Mouse (Mus musculus) large intestine, adult 2 months (tissue): ENCODE results near the gene Rtn1. TPM values are rescaled to one million over a fixed set of nuclear protein-coding genes. Genes with fewer than 3 reads are reported as not detected.

Source experiments
- DNase-seq: peaks from one replicate; pipeline ENCODE4 v3.0.0-alpha.2; 2012; ENCODE audit warnings: low read depth, low spot score
- WGBS: fragments of 180-500 bp; shearing (Covaris S2); methylation state at CpG from one replicate; pipeline ENCODE4 v1.1.7; 2018; 5-methylcytosine and 5-hydroxymethylcytosine counted together
- polyA plus RNA-seq: library from polyadenylated mRNA; depleted of rRNA; stranded (reverse); fragments of >200 nt; gene quantifications from 2 replicates; pipeline ENCODE4 v1.2.3, GENCODE M21; 2012

Rtn1 gene
- polyA plus RNA-seq, 1 experiment: 9.0 TPM

DNA sequence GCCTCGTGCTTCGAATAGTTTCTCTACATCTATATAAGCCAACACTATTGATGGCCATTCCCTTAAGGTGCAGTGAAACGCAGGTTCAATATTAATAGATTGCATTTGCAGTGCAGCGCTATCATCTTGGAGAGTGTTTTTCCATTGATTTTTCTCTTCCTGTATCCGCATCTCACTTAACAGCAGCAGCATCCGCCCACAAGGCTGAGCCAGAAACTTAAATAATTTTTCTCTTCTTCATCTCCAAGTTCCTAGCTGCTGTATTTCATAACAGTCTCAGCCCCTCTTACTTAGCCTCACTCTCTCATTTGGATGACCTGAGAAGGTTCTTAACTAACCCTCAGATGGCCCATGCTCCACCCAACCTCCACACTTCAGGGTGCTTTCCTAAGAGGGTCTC, 20.7 kb downstream of the Rtn1 start:
- WGBS: 91% methylated on average over 6 of the region's 6 CpGs
- DNase-seq: no peak

DNA sequence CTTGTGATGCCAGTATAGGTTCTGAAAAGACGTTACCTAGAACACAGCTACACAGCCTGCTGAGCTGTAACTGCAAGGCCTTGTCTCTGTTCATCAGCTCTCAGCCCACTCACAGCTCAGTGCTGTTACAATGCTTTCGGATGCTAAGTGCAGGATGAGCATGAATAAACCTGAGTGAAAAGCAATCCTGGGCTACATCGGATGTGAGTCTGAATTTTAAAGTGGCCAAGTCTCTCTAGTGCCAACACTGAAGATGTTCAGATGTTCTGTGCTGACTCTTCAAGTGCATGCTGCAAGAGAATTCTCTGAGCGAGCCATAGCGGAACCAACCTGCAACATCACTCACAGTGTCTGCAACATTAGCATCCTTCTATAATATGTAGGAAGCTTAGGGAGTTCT, 32.5 kb downstream of the Rtn1 start:
- 89% methylated on average over 5 of the region's 5 CpGs for WGBS

DNA sequence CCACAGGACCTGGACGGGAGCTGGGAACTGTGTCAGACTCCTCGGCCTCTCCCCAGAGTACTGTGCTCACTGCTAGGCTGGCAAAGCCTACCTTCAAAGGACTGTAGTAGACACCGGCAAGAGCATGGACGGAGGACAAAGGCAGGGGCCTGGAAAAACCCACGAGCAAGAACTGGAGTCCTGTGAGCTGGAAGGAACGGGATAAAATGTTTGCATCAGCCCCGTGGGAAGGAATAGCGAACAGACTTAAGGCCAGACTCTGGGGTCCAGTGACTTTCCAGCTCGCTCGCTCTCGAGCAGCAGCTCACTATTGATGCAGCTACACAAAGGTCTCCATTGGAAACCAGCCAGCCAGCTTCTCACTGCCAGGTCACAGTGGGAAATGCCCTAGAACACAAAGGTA, 34.0 kb downstream of the Rtn1 start:
- 76% methylated on average over 11 of the region's 11 CpGs for WGBS
- DNase-seq: no peak

More for the DNA sequence above, 32.5 kb downstream of the Rtn1 start:
- no peak for DNase-seq

DNA sequence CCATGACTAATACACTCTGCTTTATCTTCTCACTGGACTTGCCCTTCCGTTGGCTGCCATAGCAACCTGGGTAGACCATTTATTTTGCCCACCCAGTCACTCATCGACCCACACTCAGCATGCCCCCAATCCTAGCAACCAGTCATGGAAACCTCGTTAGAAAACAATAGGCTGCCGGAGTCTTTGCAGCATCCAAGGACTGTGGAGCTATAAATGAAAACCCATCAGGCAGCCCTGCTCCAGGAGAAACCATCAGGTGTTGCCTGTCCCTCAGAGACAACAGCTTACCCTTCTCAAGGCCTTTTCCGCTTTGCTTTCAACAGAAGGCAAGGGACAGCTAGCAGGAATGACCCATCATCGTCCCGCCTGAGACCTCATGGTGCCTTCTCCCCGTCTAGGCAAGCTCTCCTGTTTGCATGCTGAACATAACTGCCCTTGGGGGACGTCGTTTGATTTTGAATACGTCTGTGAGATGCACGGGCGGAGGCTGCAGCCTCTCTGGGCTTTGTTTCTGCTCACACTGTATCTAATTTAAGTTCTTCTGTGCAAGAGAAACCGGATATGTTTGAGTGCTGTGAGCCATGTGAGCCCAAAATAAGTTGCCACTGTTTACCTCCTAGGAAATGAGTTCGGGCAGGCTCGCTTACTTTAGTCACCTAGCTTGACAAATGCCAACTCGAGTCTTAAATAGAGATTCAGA, 34.8 kb downstream of the Rtn1 start:
- WGBS: 61% methylated on average over 17 of the region's 17 CpGs

DNA sequence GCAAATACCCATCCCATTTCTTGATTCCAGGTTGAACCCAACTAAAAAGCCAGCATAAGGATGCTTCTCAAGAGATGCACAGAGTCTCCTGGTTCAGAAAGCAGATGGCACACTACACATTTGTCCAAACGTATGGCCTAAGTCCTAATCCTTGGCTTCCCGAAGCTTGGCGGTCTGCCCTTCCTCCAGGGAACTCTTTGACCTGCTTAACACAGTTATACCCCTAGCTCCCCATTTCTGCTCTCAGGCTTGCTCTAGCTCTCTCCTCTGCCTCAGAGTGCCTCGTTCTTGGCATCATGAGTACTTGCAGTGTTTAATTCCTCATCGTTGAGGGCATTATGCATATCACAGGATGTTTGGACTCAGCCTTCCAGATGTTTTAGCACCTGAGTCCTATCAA, 38.8 kb downstream of the Rtn1 start:
- WGBS: 70% methylated on average over 5 of the region's 5 CpGs

More for the DNA sequence above, 34.8 kb downstream of the Rtn1 start:
- no peak for DNase-seq

DNA sequence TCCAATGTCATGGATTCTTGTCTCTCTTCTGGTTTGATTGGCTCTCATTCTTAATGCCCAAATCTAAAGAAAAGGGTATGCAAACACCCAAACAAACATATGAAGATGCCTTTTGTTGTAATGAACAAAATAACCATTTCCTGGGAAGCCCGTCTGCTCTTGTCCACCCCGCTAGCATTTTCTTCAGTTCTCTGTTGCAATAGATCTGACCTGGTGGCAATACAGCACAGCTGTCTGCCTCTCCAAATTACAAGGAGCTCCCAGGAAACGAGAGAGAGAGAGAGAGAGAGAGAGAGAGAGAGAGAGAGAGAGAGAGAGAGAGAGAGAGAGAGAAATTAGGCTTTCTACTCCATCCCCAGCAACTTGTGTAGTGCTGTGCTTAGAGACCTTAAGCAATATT, 42.1 kb downstream of the Rtn1 start:
- no peak for DNase-seq
- 63% methylated on average over 3 of the region's 3 CpGs for WGBS

More for the DNA sequence above, 38.8 kb downstream of the Rtn1 start:
- DNase-seq: no peak

DNA sequence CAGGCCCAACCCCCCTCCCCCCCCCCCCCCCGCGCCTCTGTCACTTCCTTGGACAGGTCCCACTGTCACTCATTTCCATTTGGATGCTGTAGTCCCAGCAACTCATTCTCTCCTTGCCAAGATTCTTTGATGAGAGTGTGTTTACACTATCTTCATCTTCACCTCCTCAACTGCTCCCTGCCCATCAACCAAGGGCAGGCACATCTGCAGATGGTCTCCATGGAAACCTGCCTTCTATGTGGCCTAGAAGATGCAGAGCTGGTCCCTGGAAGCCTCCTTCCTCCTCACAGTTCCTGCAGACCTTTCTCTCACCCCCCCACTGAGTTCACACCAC, 42.8 kb downstream of the Rtn1 start:
- no peak for DNase-seq
- 73% methylated on average over 2 of the region's 2 CpGs for WGBS

DNA sequence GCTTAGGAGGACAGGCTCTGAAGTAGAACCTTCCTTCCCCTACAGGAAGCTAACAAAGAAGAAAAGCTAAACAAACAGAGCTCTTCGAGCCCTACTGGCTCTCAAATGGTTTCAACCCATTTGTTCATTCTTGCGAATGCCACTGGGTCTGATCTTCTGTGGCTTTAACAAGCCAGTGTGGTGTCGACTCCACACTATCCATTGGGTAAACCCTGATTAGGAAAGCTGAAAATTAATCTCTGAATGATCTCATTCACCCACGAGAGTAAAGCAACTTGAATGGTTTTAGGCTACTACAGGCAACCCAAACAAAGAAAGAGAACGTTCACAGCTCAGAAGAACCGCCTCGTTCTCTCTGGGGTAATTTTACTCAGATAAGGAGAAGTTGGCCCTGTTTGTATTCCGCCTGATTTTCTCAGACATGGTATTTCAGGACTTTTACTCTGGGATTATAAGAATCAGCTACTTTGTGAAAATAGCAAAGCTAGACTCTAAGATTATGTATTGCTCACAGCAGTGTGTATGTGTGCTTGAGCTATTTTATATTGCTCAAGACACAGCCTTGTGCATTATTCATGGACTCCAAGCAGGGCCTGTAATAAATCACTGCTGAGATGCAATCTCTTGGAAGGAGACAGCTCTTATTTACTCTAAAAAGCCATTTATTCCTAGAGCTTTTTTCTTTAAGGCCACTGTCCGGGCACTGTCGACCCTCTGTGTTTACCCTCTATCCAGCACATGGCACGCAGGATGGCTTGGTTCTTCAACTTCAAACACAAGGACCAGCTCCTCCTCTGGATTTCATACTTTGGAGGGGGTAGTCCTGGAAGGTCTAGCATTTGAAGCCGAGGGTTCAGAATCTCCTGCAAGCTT, 43.4 kb downstream of the Rtn1 start:
- WGBS: 75% methylated on average over 12 of the region's 12 CpGs
- no peak for DNase-seq

DNA sequence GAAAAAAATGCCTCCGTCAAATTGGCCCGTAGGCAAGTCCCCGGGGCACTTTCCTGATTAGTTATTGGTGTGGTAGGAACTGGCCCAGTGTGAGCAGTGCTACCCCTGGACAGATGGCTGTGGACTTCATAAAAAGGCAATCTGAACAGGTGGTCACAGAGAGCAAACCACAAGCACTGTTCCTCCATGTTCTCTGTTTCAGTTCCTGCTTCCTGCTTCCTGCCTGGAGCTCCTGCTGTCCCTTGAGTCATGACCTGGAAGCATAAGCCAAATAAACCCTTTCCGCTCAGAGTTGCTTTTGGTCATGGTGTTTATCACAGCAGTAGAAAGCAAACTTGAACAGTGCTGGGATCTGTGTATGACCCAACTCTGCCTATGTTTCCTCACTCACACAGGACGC, 44.3 kb downstream of the Rtn1 start:
- 87% methylated on average over 5 of the region's 5 CpGs for WGBS
- no peak for DNase-seq

DNA sequence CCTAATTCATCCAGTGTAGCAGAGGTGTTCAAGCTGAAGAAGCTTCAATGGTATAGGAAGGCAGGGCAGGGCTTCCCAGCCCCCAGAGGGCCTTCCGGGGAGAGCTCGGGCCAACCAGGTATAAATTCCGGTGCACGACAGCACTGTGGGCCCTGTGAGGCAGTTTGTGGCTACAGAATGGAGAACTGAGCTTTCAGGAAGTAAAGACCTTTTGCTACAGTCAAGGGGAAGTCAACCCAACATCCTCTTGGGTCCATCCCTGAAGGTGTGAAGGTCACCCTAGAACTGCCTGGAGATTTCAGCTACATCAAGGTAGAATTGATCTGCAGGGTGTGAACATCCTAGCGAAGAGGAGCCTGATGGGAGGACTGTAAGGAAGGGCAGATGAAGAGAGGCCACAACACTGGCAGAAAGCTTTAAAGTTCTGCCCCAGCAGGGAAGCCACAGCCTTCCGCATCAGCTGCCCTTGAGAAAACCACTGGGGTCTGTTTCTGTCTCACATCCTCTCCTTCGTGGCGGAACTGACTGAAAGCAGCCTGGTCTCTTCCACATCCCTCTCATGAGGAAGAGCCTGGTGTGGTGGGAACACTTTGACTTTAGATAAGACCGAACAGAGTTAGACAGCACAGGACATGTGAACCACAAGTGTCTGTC, 47.0 kb downstream of the Rtn1 start:
- no peak for DNase-seq
- WGBS: 76% methylated on average over 9 of the region's 9 CpGs

DNA sequence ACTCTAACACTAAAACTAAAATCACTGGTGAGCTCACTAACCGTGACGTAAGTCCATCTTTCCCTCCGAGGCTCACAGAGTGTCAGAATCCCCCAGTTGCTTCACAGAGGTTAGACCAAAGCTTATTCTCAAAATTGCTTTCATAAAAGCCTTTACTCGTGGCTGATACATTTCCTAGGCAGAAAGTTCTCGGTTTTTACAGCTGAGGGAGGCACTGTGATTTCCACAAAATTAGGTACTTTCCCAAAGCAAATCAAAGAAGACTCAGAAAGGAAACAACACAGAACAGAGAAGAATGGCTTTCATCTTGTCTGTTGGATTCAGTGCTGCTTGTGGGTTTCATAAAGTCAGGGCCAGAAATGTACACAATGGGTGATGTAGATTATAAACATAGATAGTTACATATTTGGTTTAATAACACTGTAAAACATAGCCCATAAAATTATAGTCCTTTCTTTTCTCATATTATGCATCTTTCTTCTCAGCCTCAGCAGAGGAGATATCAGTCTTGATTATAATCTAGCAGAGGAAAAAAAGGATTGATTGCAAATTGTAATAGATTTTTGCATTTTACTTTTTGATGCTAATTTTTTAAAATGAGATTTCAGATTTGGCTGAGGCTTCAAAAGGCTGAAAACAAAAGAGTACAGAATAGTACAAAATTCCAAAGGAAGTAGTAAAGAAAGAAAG, 47.8 kb downstream of the Rtn1 start:
- 51% methylated on average over 5 of the region's 5 CpGs for WGBS
- no peak for DNase-seq

DNA sequence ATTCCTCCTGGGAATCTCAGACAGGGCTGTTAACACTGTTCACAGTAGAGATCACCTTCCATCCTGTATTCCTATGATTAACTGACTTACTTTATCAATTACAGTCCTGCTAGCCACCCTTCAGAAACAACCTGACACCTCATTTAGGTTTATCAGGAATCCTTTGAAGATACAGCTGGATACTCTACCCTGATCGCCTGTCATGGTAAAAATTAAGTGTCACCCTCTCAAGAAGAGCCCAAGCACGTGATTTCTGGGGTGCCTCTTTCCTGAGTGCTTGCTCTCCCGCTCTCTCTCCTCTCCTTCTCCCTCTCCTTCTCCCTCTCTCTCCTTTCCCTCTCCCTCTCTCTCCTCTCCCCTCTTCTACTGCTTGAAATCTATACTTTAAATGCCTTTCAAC, 49.0 kb downstream of the Rtn1 start:
- WGBS: 68% methylated on average over 3 of the region's 3 CpGs
- DNase-seq: no peak

DNA sequence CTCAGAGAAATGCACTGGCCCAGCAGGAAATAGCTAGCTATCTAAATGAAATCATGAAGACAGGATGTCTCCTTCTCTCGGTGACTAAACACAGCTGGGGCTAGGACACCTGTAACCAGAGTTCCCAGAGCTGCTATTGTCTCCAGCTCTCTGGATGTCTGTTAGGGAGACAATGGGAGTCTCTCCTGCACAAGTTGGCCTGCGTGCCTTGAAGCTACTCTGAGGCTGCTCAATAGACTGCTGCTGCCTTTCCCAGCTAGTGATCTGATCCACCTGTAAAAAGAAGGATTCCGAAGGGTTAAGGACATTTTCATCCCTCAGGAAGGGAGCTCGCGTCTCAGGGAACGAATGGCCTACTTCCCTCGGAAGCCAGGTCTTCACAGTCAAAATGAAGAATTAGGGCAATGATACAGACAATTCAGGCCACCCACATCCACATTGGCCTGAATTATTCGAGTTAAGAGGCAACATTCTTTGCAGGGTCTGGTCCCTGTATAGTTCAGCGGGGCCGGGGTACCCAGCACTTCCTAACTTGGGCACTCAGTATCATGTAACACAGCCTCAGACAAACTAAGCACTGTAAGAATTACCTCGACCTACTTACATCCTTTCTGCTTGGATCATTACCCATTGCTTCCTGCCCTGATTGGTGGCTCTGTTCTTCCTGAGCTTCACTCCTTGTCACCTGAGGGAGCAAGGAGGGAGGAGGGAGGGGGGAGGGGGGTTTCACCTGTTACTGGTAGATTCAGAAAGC, 51.0 kb downstream of the Rtn1 start:
- no peak for DNase-seq
- WGBS: 63% methylated on average over 11 of the region's 11 CpGs

DNA sequence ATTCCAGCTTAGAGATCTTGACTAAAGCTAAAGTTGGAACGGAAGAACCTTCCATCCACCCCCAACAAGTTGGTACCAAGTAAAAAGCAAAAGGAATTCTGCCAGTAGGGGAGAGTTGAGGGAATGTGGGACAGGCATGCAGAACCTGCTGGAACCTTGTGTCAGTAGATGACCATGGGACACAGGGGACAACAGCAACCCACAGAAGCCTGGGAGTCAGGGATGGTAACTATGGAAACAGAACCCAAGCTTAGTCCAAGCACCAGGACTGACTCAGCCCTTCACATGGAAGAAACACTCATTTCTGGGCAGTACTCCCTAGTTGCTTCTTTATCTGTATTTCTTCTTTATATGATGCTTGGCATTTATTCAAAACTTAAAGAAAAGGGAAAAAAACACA, 54.6 kb downstream of the Rtn1 start:
- DNase-seq: no peak
- WGBS: 85% methylated on average over 1 of the region's 1 CpGs

DNA sequence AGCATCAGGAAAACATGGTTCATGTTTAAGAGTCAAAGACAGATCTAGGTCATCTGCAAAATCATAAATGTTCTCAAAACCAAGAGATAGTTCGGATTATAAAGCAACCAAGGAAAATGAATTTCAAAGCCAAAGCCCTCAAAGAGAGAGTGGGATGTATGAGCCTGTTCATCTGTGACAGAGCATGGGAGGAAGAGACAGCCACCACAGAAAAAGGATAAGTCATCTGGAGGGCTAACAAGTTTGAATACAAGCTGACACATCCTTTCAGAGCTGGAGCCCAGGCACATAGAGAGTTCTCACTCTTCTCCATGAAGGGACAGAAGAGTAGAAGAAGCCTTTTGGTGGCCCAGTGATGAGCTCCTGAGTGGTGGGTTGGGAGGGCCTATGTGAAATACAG, 55.3 kb downstream of the Rtn1 start:
- 81% methylated on average over 1 of the region's 1 CpGs for WGBS
- DNase-seq: no peak

DNA sequence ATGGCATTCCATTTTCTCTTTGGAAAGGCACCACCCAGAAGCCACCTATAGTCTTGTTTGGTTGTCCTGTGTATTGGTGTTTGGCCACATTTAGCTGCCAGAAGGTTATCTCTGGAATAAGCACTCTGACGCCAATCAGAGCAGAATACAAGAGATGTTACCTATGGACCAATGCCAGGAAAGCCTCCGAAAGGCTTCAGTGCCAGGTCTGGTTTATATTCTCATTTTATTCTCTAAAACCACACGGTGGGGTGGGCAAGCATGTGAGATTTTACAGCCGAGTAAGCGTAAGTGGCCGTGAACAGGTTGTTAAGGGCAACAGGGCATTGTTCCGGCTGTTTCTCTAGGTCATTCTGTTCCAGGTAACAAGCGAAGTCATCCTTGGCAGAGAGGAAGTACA, 60.3 kb downstream of the Rtn1 start:
- no peak for DNase-seq
- WGBS: 52% methylated on average over 8 of the region's 8 CpGs

DNA sequence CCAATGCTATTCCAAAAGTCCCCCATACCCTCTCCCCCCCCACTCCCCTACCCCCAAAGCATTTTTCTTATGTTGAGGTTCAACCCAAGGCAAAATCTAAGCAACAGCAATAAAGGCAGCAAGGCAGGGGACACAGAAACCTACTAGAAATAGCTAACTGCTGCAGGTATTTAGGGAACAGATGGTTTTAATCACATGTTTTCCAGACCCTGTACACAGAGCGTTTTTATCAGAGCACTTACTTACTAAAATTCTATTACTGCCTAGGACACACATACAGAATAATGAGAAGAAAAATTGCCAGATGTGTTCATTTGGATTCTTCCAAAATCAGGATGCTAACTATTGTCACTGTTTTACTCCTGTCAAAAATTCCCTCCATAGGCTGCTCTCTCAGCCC, 61.7 kb downstream of the Rtn1 start:
- 76% methylated on average over 1 of the region's 1 CpGs for WGBS

DNA sequence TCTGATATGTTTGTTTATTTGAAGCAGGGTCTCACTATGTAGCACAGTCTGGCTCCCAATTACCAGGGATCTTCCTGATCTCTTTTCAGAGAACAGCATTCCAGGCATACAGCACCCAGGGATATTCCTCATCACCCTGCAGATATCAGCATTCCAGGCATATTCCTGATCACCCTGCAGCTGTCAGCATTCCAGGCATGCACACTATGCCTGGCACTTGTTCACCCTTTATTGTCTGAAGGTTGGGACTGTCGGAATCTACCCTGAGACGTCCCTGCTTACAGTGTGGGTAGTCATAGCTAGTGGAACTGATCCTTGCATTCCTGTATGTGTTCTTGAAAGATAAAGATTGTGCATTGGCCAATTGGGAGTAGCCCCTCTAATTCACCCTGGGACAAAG, 65.2 kb downstream of the Rtn1 start:
- no peak for DNase-seq
- 48% methylated on average over 2 of the region's 2 CpGs for WGBS

More for the DNA sequence above, 61.7 kb downstream of the Rtn1 start:
- no peak for DNase-seq

DNA sequence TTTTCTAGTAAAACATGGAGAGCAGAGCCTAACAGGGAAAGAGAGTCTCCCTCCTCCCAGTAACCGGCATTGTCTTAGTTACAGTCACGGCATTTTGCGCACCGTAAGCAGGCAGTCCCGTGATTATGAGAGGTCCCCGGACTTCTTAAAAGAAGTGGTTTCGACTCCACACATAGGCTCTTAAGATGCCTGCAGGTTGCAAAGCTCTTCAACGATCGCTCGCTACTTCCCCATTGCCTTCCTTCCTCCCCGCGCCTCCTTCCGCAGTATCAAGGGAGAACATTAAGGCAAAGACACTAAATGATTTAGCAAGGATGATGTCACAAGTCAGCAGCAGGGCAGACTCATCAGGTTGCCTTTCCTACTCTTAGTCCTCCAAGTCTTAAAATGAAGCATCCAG, 72.8 kb downstream of the Rtn1 start:
- WGBS: 88% methylated on average over 13 of the region's 13 CpGs
- no peak for DNase-seq
